Mouse (Mus musculus) retina, postnatal 1 day (tissue): ENCODE measurements around the gene Stxbp1.

ENCODE experiments used
- DNase-seq: peaks from one replicate; pipeline ENCODE4 v3.0.0-alpha.2; 2012

Stxbp1 gene

DNA sequence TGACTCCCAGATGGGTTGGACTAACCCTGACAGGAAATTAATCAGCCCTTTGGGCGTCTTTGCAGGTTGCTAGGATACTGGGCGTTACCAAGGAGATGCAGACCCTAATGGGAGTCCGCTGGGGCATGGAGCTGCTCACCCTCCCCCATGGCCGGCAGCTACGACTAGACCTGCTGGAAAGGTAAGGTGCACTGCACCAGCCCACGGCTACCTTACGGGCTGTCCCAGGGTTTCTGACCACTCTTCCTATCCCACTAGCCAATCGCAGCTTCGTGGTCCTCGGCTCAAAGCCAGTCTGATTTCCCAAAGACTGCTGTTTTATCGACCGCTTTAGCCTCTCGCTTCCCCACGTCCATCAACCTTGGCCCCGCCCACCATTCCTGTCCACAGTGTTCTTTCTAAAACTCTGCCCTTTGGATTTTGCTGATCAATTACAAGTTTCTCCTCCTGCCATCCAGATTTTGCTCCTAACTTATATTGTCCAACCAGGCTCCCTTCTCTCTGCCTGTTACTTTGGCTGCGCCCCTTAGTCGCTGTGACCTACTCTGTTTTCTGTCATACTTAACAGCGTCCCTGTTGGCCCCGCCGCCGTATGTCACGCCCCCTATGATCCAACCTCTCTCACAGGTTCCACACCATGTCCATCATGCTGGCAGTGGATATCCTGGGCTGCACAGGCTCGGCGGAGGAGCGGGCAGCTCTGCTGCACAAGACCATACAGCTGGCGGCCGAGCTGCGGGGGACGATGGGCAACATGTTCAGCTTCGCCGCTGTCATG is 96.0 kb downstream of the Stxbp1 start:
- DNase-seq: peak; percentile 92

GRCm38 (mm10) chr2:32750199-32750598 is 96.8 kb downstream of the Stxbp1 start:
- DNase-seq: peak; percentile 33

DNA sequence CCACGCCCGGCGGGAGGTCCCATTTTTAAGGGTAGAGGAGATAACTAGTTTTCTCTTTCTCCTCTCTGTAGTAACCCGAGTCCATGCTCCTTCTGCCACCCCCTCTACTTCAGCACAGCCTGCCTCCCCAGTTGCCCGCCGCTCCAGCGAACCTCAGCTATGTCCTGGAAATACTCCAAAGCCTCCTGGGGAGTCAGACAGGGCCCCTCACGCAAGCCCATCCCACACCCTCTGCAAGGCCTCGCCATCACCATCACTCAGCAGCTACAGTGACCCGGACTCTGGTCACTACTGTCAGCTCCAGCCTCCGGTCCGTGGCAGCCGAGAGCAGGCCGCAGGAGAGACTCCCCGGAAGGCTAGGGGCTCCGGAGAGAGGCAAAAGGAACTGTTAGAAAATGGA is 98.0 kb downstream of the Stxbp1 start:
- DNase-seq: no peak

GRCm38 (mm10) chr2:32744272-32744982 is 102.6 kb downstream of the Stxbp1 start:
- DNase-seq: no peak

- peak; percentile 92 for DNase-seq
Observed at GRCm38 (mm10) chr2:32742173-32742531, 104.9 kb downstream of the Stxbp1 start.

GRCm38 (mm10) chr2:32741273-32742172 is 105.5 kb downstream of the Stxbp1 start:
- peak; percentile 86 for DNase-seq

- DNase-seq: no peak
Observed at GRCm38 (mm10) chr2:32740916-32741272, 106.2 kb downstream of the Stxbp1 start, which contains the start of gene 6330409D20Rik. TSS of gene 6330409D20Rik (minus strand) at chr2:32741016.

DNA sequence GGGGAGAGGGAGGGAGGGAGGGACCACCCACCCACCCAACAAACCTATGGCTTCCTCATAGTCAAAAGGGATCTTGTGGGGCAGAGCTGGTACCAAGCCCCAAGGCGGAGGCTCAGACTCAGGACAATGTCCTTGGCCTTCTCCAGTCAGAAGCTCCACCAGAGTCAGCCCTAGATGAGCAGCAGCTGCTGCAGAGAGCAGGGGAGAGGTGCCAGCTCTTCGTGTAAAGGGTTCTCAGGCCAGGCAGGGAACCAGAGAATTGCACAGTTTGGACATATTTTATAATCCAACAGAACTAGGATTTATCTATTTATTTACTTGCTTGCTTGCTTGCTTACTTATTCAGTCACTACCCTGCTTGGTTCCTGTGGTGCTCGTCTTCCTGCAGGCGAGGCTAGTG is 107.7 kb downstream of the Stxbp1 start:
- DNase-seq: no peak
